Mouse (Mus musculus) spleen, adult 2 months (tissue): ENCODE results near the gene Ascc2.

Source experiments
- CTCF ChIP-seq: fragments of 200-500 bp; IDR thresholded peaks from 2 replicates; pipeline ENCODE4 v1.5.1; 2011; ENCODE audit warnings: mild to moderate bottlenecking, inconsistent platforms; ENCODE audit not compliant: insufficient read depth, insufficient read length, insufficient replicate concordance; ENCODE audit errors: extremely low read depth
- POLR2A ChIP-seq: fragments of 200-500 bp; IDR thresholded peaks from 2 replicates; pipeline ENCODE4 v1.6.1; 2011; ENCODE audit warnings: low read depth, low read length, inconsistent platforms

GRCm38 (mm10) chr11:4620017-4620485 lies 17.5 kb upstream of the Ascc2 start, which contains the start of gene Gm11032:
- TF ChIP-seq POLR2A (no peak), CTCF (no peak)
